Mouse (Mus musculus) C2C12 (cell line): ENCODE results near the gene Anks3. TPM values are rescaled to one million over a fixed set of nuclear protein-coding genes. Genes with fewer than 3 reads are reported as not detected.

Experiments
- H3K27me3 ChIP-seq: one replicate; pipeline ENCODE4 v1.6.1; 2011; ENCODE audit not compliant: control insufficient read depth, insufficient read depth, insufficient read length
- H3K36me3 ChIP-seq: one replicate; pipeline ENCODE4 v1.6.1; 2011; ENCODE audit not compliant: control insufficient read depth, insufficient read depth
- H3K4me3 ChIP-seq: one replicate; pipeline ENCODE4 v1.5.1; 2011; ENCODE audit warnings: mild to moderate bottlenecking, control low read depth; ENCODE audit not compliant: poor library complexity, insufficient read depth, severe bottlenecking
- H3K79me2 ChIP-seq: one replicate; pipeline ENCODE4 v1.6.1; 2011; ENCODE audit not compliant: control insufficient read depth, insufficient read depth
- H3K79me3 ChIP-seq: one replicate; pipeline ENCODE4 v1.6.1; 2011; ENCODE audit warnings: low read depth, control low read depth
- H3ac ChIP-seq: one replicate; pipeline ENCODE3; 2011; ENCODE audit warnings: low read depth; ENCODE audit not compliant: control insufficient read depth, insufficient read length
- CEBPB ChIP-seq: IDR thresholded peaks from one replicate; pipeline ENCODE4 v1.6.1; 2011; ENCODE audit warnings: low read depth, mild to moderate bottlenecking, control low read depth, moderate library complexity
- CTCF ChIP-seq: IDR thresholded peaks from one replicate; pipeline ENCODE4 v1.5.1; 2011; ENCODE audit not compliant: control insufficient read depth, insufficient read depth, insufficient read length
- FOSL1 ChIP-seq: IDR thresholded peaks from one replicate; pipeline ENCODE4 v1.8.0; 2011; ENCODE audit warnings: mild to moderate bottlenecking, low read length; ENCODE audit not compliant: poor library complexity, insufficient read depth, severe bottlenecking
- MAX ChIP-seq: IDR thresholded peaks from one replicate; pipeline ENCODE4 v1.6.1; 2011; ENCODE audit warnings: mild to moderate bottlenecking, control low read depth
- MYOD1 ChIP-seq: IDR thresholded peaks from one replicate; pipeline ENCODE4 v1.6.1; 2011; ENCODE audit warnings: low read depth; ENCODE audit not compliant: control insufficient read depth, insufficient read length
- MYOG ChIP-seq: IDR thresholded peaks from one replicate; pipeline ENCODE4 v1.6.1; 2011; ENCODE audit not compliant: control insufficient read depth, insufficient read length; ENCODE audit errors: extremely low read depth
- USF1 ChIP-seq: IDR thresholded peaks from one replicate; pipeline ENCODE4 v1.6.1; 2011; ENCODE audit warnings: low read depth, mild to moderate bottlenecking, control low read depth, moderate library complexity
- polyA plus RNA-seq: library from polyadenylated mRNA; unstranded; fragments of >200 nt; fragmentation: generic; extraction: Trizol; gene quantifications from one replicate; pipeline ENCODE4 v1.2.1, GENCODE M21; 2012; ENCODE audit warnings: missing spikeins

Anks3 gene
- polyA plus RNA-seq, 1 experiment = 20.9 TPM

- H3ac ChIP-seq = no peak overlapping the region
Measured at GRCm38 (mm10) chr16:4960260-4960659, 3.7 kb downstream of the Anks3 start.

GRCm38 (mm10) chr16:4957446-4957845 is 6.6 kb downstream of the Anks3 start:
- peaks cover 24% of the 10 kb centered on the region for H3K36me3 ChIP-seq
- H3ac ChIP-seq = no peak overlapping the region
- no peak overlapping the region for H3K4me3 ChIP-seq
- H3K79me3 ChIP-seq = peaks cover 17% of the 10 kb centered on the region
- TF ChIP-seq MYOG (no peak), CEBPB (no peak), CTCF (no peak), USF1 (no peak), FOSL1 (no peak), MAX (no peak), MYOD1 (no peak)
- peaks cover 38% of the 10 kb centered on the region for H3K79me2 ChIP-seq
- H3K27me3 ChIP-seq = no peaks in the 10 kb centered on the region

More at GRCm38 (mm10) chr16:4960260-4960659, 3.7 kb downstream of the Anks3 start:
- peaks cover 54% of the 10 kb centered on the region for H3K79me2 ChIP-seq
- peaks cover 8% of the 10 kb centered on the region for H3K36me3 ChIP-seq
- no peaks in the 10 kb centered on the region for H3K27me3 ChIP-seq
- TF ChIP-seq MYOD1 (no peak), CTCF (no peak), MYOG (no peak), CEBPB (no peak), USF1 (no peak), MAX (no peak), FOSL1 (no peak)
- no peak overlapping the region for H3K4me3 ChIP-seq
- H3K79me3 ChIP-seq = peaks cover 30% of the 10 kb centered on the region

DNA sequence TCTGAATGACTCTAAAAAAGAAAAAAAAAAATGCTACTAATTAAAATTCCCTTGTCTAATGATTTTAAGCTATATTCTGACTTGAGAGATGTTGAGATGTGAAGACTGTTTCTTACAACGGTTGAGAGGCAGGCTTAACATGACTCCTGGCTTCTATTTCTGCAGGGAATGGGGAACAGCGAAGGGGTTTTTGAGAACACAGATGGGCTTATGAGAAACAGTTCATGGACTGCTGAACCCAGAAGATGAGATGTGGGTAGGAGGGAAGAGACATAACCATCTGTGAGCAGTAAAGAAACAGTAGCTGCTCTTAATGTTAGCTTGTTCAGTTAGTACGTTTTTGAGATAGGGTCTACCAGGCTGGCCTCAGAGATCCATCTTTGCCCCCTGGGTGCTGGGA is 7.4 kb downstream of the Anks3 start:
- H3ac ChIP-seq = no peak overlapping the region
- H3K79me3 ChIP-seq = peaks cover 9% of the 10 kb centered on the region
- peaks cover 31% of the 10 kb centered on the region for H3K36me3 ChIP-seq
- peaks cover 30% of the 10 kb centered on the region for H3K79me2 ChIP-seq
- H3K27me3 ChIP-seq = no peaks in the 10 kb centered on the region
- TF ChIP-seq FOSL1 = no peak
- no peak overlapping the region for H3K4me3 ChIP-seq

GRCm38 (mm10) chr16:4947378-4947777 is 16.6 kb downstream of the Anks3 start:
- no peaks in the 10 kb centered on the region for H3K27me3 ChIP-seq
- no peaks in the 10 kb centered on the region for H3K79me2 ChIP-seq
- peaks cover 61% of the 10 kb centered on the region for H3K36me3 ChIP-seq
- no peak overlapping the region for H3ac ChIP-seq
- TF ChIP-seq MAX (no peak), USF1 (no peak), MYOG (no peak), CTCF (no peak), MYOD1 (no peak), FOSL1 (no peak), CEBPB (no peak)
- H3K4me3 ChIP-seq = no peak overlapping the region
- H3K79me3 ChIP-seq = no peaks in the 10 kb centered on the region

DNA sequence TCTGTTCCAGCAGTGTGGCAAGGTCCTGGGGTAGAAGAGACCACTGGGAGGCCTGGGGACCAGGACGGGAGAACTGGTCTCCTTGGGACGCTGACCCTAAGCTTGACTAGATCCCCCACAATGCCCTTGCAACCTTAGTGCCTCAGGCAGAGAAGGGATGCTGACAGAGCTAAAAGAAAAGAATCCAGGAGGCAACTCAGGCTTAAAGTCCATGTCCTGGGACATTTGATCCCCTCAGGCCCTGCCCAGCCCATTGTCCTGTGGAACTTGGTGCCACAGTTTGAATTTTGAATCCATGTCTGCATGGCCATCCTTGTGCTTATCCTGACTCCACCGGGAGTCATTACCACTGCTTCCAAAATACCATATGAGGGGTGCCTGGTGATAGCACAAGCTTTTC is 17.9 kb downstream of the Anks3 start:
- Histone ChIP-seq H3K79me3 (no peaks in the 10 kb centered on the region), H3K4me3 (no peak overlapping the region), H3K36me3 (peaks cover 61% of the 10 kb centered on the region), H3K27me3 (no peaks in the 10 kb centered on the region), H3ac (no peak overlapping the region), H3K79me2 (no peaks in the 10 kb centered on the region)
- no peak for TF ChIP-seq USF1
- TF ChIP-seq CTCF = no peak
- no peak for TF ChIP-seq CEBPB
- TF ChIP-seq MYOG = no peak
- no peak for TF ChIP-seq MYOD1
- no peak for TF ChIP-seq FOSL1
- no peak for TF ChIP-seq MAX

DNA sequence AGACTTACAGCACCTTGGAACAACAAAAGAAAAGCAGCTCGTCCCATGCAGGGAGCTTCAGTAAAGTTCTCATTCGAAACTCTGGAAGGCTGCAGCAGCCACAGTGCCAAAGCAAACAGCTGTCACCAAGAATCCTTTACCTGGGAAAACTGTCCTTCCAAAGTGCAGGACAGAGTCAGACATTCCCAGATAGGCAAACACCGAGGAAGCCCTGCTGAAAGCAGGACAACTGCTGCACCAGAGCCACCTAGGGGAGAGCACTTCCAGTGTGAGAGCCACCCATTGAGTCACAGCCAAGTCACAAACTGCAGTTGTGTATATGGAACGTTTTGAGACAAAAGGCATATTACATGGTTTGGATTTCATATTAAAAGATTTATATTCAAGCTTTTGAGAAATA is 18.6 kb downstream of the Anks3 start:
- Histone ChIP-seq H3K79me3 (no peaks in the 10 kb centered on the region), H3K27me3 (no peaks in the 10 kb centered on the region), H3K79me2 (no peaks in the 10 kb centered on the region), H3K4me3 (no peak overlapping the region), H3ac (no peak overlapping the region), H3K36me3 (peaks cover 65% of the 10 kb centered on the region)
- TF ChIP-seq MYOD1 (no peak), USF1 (no peak), MYOG (no peak), FOSL1 (no peak), MAX (no peak), CEBPB (no peak), CTCF (no peak)
